Mouse (Mus musculus) stomach, postnatal 0 days (tissue): ENCODE measurements around the gene Prox1.

Experiments
- CTCF ChIP-seq: IDR thresholded peaks from 2 replicates; pipeline ENCODE4 v1.5.1; 2016; ENCODE audit warnings: antibody characterized with exemption, low read depth, mild to moderate bottlenecking, moderate library complexity
- EP300 ChIP-seq: optimal IDR thresholded peaks from 2 replicates; pipeline ENCODE3; 2016; ENCODE audit warnings: antibody characterized with exemption

GRCm38 (mm10) chr1:190140519-190140918 is 30.0 kb downstream of the Prox1 start:
- TF ChIP-seq CTCF = no peak
- TF ChIP-seq EP300 = no peak
